Mouse (Mus musculus) lung, embryonic 16.5 days (tissue): ENCODE measurements around the gene Os9. TPM values are rescaled to one million over a fixed set of nuclear protein-coding genes. Genes with fewer than 3 reads are reported as not detected.
A peak's percentile ranks its signal among the peaks of the same experiment; 100 is the strongest.

Source experiments
- ATAC-seq: fragments of 200-750 bp; cut with Nextera tagmentation; 2 replicates; pipeline ENCODE4 v1.8.0; 2017; ENCODE audit warnings: low read depth, mild to moderate bottlenecking, moderate library complexity
- H3K27ac ChIP-seq: fragments of 300-500 bp; sonication (generic); 2 replicates; pipeline ENCODE4 v1.5.1; 2014; ENCODE audit warnings: mild to moderate bottlenecking, control low read depth, low read length
- H3K27me3 ChIP-seq: fragments of 300-500 bp; sonication (generic); 2 replicates; pipeline ENCODE4 v1.6.1; 2014; ENCODE audit warnings: low read depth, low read length, mixed read lengths; ENCODE audit not compliant: control insufficient read depth, insufficient read depth
- H3K36me3 ChIP-seq: fragments of 300-500 bp; sonication (generic); 2 replicates; pipeline ENCODE4 v1.6.1; 2014; ENCODE audit warnings: low read length; ENCODE audit not compliant: control insufficient read depth, insufficient read depth
- H3K4me1 ChIP-seq: fragments of 300-500 bp; sonication (generic); replicated peaks from 2 replicates; pipeline ENCODE4 v1.6.1; 2014; ENCODE audit warnings: low read length, mixed read lengths; ENCODE audit not compliant: control insufficient read depth, insufficient read depth
- H3K4me2 ChIP-seq: fragments of 300-500 bp; sonication (generic); 2 replicates; pipeline ENCODE4 v1.6.1; 2014; ENCODE audit warnings: low read depth, low read length, control low read depth
- H3K4me3 ChIP-seq: fragments of 300-500 bp; sonication (generic); 2 replicates; pipeline ENCODE4 v1.5.1; 2014; ENCODE audit warnings: mild to moderate bottlenecking, low read length, control low read depth
- H3K9ac ChIP-seq: fragments of 300-500 bp; sonication (generic); 2 replicates; pipeline ENCODE4 v1.6.1; 2014; ENCODE audit warnings: low read length, control low read depth
- H3K9me3 ChIP-seq: fragments of 300-500 bp; sonication (generic); 2 replicates; pipeline ENCODE4 v1.6.1; 2016; ENCODE audit warnings: low read length; ENCODE audit not compliant: control insufficient read depth
- WGBS: fragments of 180-500 bp; shearing (Covaris S2); extraction: QIAGEN DNeasy Blood & Tissue Kit; methylation state at CpG from one replicate; pipeline ENCODE4 v1.1.7; 2014; 5-methylcytosine and 5-hydroxymethylcytosine counted together
- polyA plus RNA-seq: library from polyadenylated mRNA; unstranded; fragments of >200 nt; fragmentation: Nextera tagmentation; extraction: Ambion mirVana; gene quantifications from 2 replicates; pipeline ENCODE4 v1.2.1, GENCODE M21; 2015

The Os9 gene
- polyA plus RNA-seq, 1 experiment from 2014 or later: 111 TPM

DNA sequence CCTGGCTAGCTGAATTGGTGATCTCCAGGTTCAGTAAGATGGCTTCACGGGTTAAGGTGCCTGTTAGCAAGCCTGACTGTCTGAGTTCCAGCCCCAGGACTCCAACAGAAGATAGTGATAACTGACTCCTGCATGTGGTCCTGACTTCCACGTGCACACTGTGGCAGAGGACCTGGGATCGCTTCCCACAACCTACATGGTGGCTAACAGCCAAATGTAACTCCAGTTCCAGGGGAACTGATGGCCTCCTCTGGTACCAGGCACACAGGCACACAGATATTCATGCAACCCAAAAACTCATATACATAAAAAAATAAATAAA lies 12.7 kb downstream of the Os9 start:
- 68% methylated on average over 3 of the region's 3 CpGs for WGBS
- peaks cover 4% of the 10 kb centered on the region; the same call in 1 of the 2 replicates for H3K36me3 ChIP-seq
- no peaks in the 10 kb centered on the region for H3K9me3 ChIP-seq
- ATAC-seq: no peak
- no peak overlapping the region for H3K4me2 ChIP-seq
- H3K4me1 ChIP-seq: no peaks in the 10 kb centered on the region
- no peaks in the 10 kb centered on the region for H3K27me3 ChIP-seq
- H3K9ac ChIP-seq: no peak overlapping the region
- H3K4me3 ChIP-seq: no peak overlapping the region
- no peak overlapping the region for H3K27ac ChIP-seq

GRCm38 (mm10) chr10:127107563-127108261 lies 13.2 kb downstream of the Os9 start:
- WGBS: 74% methylated on average over 16 of the region's 16 CpGs
- Histone ChIP-seq H3K9me3 (no peaks in the 10 kb centered on the region), H3K4me1 (no peaks in the 10 kb centered on the region), H3K4me2 (no peak overlapping the region), H3K4me3 (no peak overlapping the region), H3K36me3 (peaks cover 4% of the 10 kb centered on the region; the same call in 1 of the 2 replicates), H3K9ac (no peak overlapping the region), H3K27ac (no peak overlapping the region), H3K27me3 (no peaks in the 10 kb centered on the region)
- no peak for ATAC-seq

- Histone ChIP-seq H3K27ac (no peak overlapping the region), H3K9ac (no peak overlapping the region), H3K4me3 (no peak overlapping the region), H3K4me1 (no peaks in the 10 kb centered on the region), H3K9me3 (no peaks in the 10 kb centered on the region), H3K4me2 (no peak overlapping the region), H3K36me3 (peaks cover 4% of the 10 kb centered on the region; the same call in 1 of the 2 replicates), H3K27me3 (no peaks in the 10 kb centered on the region)
- no peak for ATAC-seq
- 58% methylated on average over 7 of the region's 7 CpGs for WGBS
Observed at GRCm38 (mm10) chr10:127103631-127104030, 17.3 kb downstream of the Os9 start.

GRCm38 (mm10) chr10:127101151-127101550 lies 19.8 kb downstream of the Os9 start:
- Histone ChIP-seq H3K4me2 (no peak overlapping the region), H3K27me3 (no peaks in the 10 kb centered on the region), H3K36me3 (peaks cover 9% of the 10 kb centered on the region; the same call in 1 of the 2 replicates), H3K27ac (no peak overlapping the region), H3K9ac (no peak overlapping the region), H3K9me3 (no peaks in the 10 kb centered on the region), H3K4me1 (no peaks in the 10 kb centered on the region), H3K4me3 (no peak overlapping the region)
- WGBS: 79% methylated on average over 6 of the region's 6 CpGs
- ATAC-seq: no peak

GRCm38 (mm10) chr10:127100414-127100813 lies 20.5 kb downstream of the Os9 start:
- ATAC-seq: no peak
- Histone ChIP-seq H3K4me1 (peaks cover 2% of the 10 kb centered on the region; the same call in 1 of the 2 replicates), H3K36me3 (peaks cover 9% of the 10 kb centered on the region; the same call in 1 of the 2 replicates), H3K4me2 (no peak overlapping the region), H3K27ac (no peak overlapping the region), H3K27me3 (no peaks in the 10 kb centered on the region), H3K9ac (no peak overlapping the region), H3K9me3 (no peaks in the 10 kb centered on the region), H3K4me3 (no peak overlapping the region)
- 69% methylated on average over 8 of the region's 8 CpGs for WGBS

- Histone ChIP-seq H3K9ac (no peak overlapping the region), H3K4me3 (no peak overlapping the region), H3K36me3 (peaks cover 9% of the 10 kb centered on the region; the same call in 1 of the 2 replicates), H3K4me1 (peaks cover 8% of the 10 kb centered on the region; the same call in 1 of the 2 replicates), H3K27ac (no peak overlapping the region), H3K27me3 (no peaks in the 10 kb centered on the region), H3K4me2 (no peak overlapping the region), H3K9me3 (no peaks in the 10 kb centered on the region)
- no peak for ATAC-seq
- 88% methylated on average over 15 of the region's 15 CpGs for WGBS
Observed at GRCm38 (mm10) chr10:127099868-127100267, 21.1 kb downstream of the Os9 start.

GRCm38 (mm10) chr10:127099191-127099590 lies 21.7 kb downstream of the Os9 start:
- WGBS: 82% methylated on average over 10 of the region's 10 CpGs
- Histone ChIP-seq H3K27me3 (no peaks in the 10 kb centered on the region), H3K4me1 (peaks cover 10% of the 10 kb centered on the region; the same call in 1 of the 2 replicates), H3K36me3 (peaks cover 9% of the 10 kb centered on the region; the same call in 1 of the 2 replicates), H3K4me3 (no peak overlapping the region), H3K9ac (no peak overlapping the region), H3K9me3 (no peaks in the 10 kb centered on the region), H3K4me2 (no peak overlapping the region), H3K27ac (no peak overlapping the region)
- ATAC-seq: no peak

- Histone ChIP-seq H3K9ac (no peak overlapping the region), H3K27me3 (no peaks in the 10 kb centered on the region), H3K9me3 (no peaks in the 10 kb centered on the region), H3K4me3 (no peak overlapping the region), H3K4me2 (no peak overlapping the region), H3K4me1 (peaks cover 14% of the 10 kb centered on the region; the same call in 1 of the 2 replicates), H3K27ac (no peak overlapping the region), H3K36me3 (peaks cover 9% of the 10 kb centered on the region; the same call in 1 of the 2 replicates)
- ATAC-seq: no peak
- 81% methylated on average over 20 of the region's 20 CpGs for WGBS
Observed at GRCm38 (mm10) chr10:127098514-127098913, 22.4 kb downstream of the Os9 start.

DNA sequence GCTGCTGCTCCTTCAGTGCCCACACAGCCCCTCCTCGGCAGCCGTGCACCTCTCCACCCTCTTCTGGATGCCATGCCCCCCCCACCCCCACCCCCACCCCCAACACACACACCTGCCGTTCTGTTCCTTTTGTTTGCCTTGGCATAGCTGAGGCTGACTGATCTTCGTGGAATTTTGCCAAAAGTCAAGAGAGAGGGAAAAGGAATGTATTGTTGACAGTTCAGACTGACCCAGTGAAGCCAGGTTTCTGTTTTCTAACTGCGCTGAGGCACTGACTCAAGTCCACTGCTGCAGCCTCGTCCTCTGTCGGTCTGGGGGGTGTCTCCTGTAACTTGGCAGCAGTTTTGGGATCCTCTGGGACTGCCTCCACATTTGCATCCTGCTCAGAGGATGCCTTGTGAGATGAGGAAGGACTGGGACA lies 26.5 kb downstream of the Os9 start:
- H3K9me3 ChIP-seq: no peaks in the 10 kb centered on the region
- peaks cover 7% of the 10 kb centered on the region; the same call in 1 of the 2 replicates for H3K36me3 ChIP-seq
- ATAC-seq: peak; percentile 80
- H3K4me2 ChIP-seq: peak overlapping the region; percentile 21; the same call in 1 of the 2 replicates
- peaks cover 30% of the 10 kb centered on the region for H3K27me3 ChIP-seq
- WGBS: 11% methylated on average over 7 of the region's 7 CpGs
- no peak overlapping the region for H3K9ac ChIP-seq
- no peak overlapping the region for H3K4me3 ChIP-seq
- peaks cover 31% of the 10 kb centered on the region for H3K4me1 ChIP-seq
- H3K27ac ChIP-seq: peak overlapping the region; percentile 57
